Mouse (Mus musculus) megakaryocyte progenitor cell, adult 5-6 weeks (primary cell): ENCODE data around the gene Ccdc86. TPM values are rescaled to one million over a fixed set of nuclear protein-coding genes. Genes with fewer than 3 reads are reported as not detected.
A peak's percentile ranks its signal among the peaks of the same experiment; 100 is the strongest.

Source experiments
- ATAC-seq: replicated peaks from 2 replicates; pipeline ENCODE4 v1.8.0; 2016; ENCODE audit warnings: mild to moderate bottlenecking, moderate TSS enrichment, inconsistent platforms; ENCODE audit not compliant: poor library complexity
- total RNA-seq, 2 experiments: library from RNA; stranded (forward) in 1 of 2; stranded (reverse) in 1 of 2; fragments of 157-497, 149-512 nt in 1 of 2; fragments of 200-1000 nt in 1 of 2; gene quantifications; 2 replicates each; pipeline versions ENCODE4 v1.2.3 to v1.2.4; 2015 to 2017

The Ccdc86 gene
- total RNA-seq (2015): 28.1 and 31.0 TPM in 2 replicates
- total RNA-seq (2017): 17.6 and 20.5 TPM in 2 replicates

DNA sequence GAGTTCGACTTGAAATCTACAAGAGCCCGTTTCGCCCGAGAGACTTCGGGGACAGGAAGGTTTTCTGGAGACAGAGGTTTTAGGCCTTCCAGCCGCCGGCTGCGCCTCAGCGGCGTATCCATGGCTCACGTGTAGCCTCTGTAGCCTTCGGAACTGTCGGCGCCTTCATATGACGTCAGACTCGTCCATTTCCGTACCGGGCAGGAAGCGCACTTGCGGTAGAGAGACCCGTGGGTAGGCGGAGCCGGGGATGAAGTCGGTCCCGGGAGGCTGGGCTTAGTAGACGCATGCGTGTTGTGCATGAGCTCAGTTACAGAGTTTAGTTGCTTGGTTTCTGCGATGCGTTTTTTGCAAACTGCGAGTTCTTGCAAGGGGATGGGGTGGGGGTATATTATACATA lies at the start of gene Ccdc86:
Gene Ccdc86, minus strand, starts transcription at position 155 of the 400 bp plus-strand sequence.
- ATAC-seq: peak; percentile 94

DNA sequence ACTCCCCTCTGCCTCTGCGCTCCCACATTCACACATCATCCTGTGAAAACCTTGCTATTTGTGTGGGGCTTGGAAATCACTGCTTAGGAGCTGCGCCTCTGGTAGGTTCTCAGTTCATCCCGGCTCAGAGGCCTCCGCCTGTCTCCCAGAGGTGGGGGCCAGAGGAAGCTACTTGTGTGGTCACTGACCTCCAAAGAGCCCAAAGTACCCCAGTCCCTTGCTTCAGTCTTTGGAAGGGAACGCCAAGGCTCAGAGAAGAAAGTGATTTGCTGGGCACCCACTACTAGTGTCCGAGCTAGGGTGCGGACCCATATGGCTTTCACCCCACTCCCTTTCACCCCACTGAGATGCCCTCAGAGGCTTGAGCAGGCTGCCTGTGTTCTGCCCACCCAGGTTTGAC lies 44.1 kb upstream of the Ccdc86 start, which contains the start of gene Ms4a15:
Gene Ms4a15, minus strand, starts transcription at position 101 of the 400 bp plus-strand sequence.
- ATAC-seq: no peak

GRCm38 (mm10) chr19:10991911-10992310 lies 42.8 kb upstream of the Ccdc86 start:
- no peak for ATAC-seq

- ATAC-seq: no peak
These were observed 41.7 kb upstream of the Ccdc86 start for GRCm38 (mm10) chr19:10990751-10991150.

DNA sequence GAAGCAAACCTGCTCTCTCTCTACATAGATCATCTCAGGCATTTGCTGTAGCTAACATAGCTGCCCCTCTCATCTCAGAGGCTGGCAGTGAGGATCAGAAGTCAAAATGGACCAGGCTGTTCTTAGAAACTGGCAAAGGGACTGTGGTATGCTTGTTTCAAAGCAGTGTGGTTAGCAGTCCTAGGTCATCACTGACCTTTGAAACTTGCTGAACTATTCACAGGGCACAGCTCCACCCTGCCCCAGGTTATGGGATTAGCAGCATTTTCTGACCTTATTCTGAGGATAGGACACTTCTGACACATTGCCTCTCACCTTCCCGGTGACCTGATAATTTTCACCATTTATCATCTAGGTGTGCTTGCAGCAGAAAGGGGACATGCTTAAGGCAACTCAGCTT lies 39.5 kb upstream of the Ccdc86 start:
- no peak for ATAC-seq

DNA sequence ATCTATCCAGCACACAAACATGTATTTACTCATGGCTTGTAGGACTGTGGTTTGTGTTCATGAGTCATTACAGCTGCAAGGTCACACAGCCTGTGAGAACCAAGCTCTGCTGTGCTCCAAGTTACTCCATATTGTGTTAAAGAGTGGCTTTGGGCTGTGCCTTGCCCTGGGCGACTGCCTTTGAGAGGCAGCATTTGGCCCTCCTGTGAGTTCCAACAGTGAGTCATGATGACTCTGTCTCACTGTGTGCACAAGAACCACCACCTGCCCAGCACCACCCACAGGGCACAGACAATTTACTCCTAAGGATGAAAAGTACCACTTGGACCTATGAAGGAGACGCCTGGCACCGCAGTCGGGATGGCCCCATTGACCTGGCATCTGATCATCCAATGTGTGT lies 36.8 kb upstream of the Ccdc86 start:
- no peak for ATAC-seq

GRCm38 (mm10) chr19:10984551-10984950 lies 35.5 kb upstream of the Ccdc86 start:
- no peak for ATAC-seq

DNA sequence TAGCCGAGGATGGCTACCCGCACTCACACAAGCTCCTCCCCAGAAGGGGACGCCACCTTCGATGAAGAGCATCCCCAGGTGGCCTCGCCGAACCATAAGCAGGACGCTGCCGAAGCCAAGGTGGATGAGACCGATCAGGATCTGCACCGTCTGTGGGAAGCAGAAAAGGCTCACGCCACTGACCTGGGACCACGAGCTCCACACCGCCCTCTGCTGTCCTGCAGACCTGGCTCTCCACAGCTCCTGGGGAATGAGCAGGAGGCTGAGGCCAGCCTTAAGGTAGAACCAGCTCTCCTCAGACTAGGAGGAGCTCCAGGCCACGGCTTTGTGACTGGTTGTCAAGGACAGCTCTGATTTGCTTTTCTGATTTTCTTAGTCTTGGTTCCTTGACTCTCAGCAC lies 34.1 kb upstream of the Ccdc86 start:
- peak; percentile 55 for ATAC-seq

- ATAC-seq: no peak
These were observed 31.1 kb upstream of the Ccdc86 start for GRCm38 (mm10) chr19:10980210-10980609.

GRCm38 (mm10) chr19:10979184-10980168 lies 30.4 kb upstream of the Ccdc86 start:
- ATAC-seq: peak; percentile 94

- ATAC-seq: no peak
These were observed 27.3 kb upstream of the Ccdc86 start for GRCm38 (mm10) chr19:10976318-10976717.

GRCm38 (mm10) chr19:10975187-10975586 lies 26.1 kb upstream of the Ccdc86 start:
- no peak for ATAC-seq

- no peak for ATAC-seq
These were observed 25.3 kb upstream of the Ccdc86 start, which contains the start of gene Ms4a10 for GRCm38 (mm10) chr19:10974238-10974865. TSS of gene Ms4a10 (minus strand) at chr19:10974670.

- ATAC-seq: no peak
These were observed 24.1 kb upstream of the Ccdc86 start for GRCm38 (mm10) chr19:10973187-10973586.

DNA sequence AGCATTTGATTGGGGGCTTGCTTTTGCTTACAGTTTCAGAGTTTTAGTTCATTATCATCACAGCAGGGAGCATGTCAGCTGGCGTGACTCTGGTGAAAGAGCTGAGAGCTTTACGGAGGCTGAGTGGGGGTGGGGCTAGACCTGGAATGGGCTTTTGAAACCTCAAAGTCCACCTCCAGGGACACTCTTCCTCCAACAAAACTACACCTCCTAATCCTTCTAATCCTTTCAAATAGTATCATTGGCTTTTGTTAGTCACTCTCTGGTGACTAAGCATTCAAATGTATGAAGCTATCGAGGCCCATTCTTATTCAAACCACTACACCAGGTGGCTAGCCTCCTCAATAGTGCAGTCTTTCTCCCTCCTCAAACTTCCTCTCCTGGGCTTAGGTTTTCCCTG lies 23.6 kb upstream of the Ccdc86 start:
- ATAC-seq: no peak

DNA sequence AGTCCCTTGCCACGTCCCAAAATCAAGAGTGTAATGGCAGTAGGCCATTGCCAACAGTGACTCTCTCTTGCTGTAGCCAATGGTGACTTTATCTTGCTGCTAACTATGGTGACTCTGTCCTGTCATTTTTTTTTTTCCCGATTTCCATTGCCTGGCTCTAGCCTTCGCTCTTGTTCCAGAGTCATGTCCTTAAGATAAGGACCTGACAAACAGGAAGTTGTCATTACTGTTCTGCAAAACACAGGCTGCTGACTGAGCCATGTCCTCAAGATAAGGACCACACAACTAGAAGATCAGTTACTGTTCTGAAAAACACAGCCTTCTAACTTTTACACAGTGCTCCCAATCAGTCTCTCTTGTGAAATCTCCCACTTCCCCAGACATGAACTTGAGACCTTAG lies 21.4 kb upstream of the Ccdc86 start:
- ATAC-seq: 0 out of 2 replicates have a peak, but pooled peaks have one; percentile 34

DNA sequence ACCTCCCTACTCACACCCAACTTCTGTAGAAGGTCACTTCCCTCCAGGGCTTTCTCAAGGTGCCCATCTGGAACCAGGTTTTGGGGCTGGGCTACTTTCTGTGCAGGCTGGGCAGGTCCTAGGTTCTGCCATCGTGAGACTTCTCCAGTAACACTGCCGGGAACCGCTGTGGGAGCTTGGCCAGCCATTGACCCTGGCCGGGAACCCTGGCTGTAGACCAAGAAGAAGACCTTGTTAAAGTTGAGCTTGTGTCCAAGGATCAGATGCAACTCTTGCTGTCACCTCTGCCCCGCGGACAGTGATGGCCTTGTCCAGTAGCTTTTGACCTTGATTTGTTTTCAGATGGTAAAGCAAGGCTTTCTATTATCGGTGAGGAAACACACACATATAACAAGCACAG lies 19.5 kb upstream of the Ccdc86 start:
- ATAC-seq: no peak

- no peak for ATAC-seq
These were observed 16.7 kb upstream of the Ccdc86 start for GRCm38 (mm10) chr19:10965721-10966120.

DNA sequence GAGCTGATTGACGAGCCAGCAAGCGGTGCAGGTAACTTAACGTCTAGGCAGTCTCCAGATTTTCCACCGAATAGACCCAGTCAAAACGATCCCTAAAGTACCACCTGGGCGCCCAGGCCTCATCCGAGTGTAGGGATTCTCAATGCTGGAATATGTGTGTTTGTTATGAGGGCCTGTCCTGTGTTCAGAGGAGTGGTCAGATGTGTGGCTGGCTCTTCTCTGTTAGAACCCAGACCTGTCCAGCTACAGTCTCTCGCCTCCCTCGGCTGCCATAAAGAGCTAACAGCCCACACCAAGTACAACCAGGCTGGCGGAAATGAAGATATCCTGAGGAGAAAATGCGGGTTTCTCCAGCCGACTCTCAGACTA lies 10.9 kb upstream of the Ccdc86 start:
- no peak for ATAC-seq

DNA sequence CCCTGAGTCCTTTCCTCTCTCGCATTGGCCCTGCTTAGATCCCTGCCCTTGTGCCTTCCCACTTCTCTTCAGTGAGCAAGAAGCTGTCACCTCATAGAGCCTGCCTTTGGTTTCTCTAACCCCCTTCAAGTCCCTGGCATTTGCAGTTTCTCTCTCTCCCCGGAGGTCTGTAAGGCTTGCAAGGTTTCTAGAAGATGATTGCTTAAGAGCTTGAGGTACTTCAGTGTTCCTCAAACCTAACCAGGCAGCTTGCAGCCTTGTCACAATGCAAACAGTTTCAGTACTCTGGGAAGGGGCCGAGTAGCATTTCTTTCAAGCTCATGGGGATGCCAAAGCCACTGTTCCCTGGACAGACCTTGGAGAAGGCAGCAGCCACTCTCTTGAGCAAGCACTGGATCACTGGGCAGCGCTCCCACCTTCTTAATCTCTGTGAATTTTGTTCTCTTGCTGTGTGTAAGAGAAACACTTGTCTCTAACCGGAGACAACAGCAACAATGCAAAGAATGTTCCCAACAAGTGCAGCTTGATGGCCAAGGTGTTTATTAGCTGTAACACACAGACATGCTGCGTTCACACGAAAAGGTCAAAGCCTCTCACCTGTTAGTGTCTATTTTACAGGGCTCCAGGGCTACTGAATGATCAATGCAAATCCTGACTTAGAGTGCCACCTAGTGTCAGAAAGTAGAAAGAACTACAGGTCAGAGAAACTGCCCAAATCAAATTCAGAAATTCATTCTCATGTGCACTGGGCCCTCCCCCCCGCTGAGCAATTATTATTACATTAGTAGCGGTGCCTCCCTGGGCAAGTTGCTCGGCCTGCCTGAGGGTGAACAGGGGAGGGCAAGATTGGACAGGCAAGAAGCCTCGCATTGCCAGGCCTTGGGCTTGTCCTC lies 10.3 kb upstream of the Ccdc86 start:
- peak; percentile 93 for ATAC-seq
